Mouse (Mus musculus) liver, postnatal 0 days (tissue): ENCODE measurements around the gene Vsig10.

Source experiments
- CTCF ChIP-seq: sonication (generic); IDR thresholded peaks from 2 replicates; pipeline ENCODE4 v1.5.1; 2016; ENCODE audit warnings: antibody characterized with exemption, low read depth
- EP300 ChIP-seq: IDR thresholded peaks from 2 replicates; pipeline ENCODE4 v1.6.1; 2016; ENCODE audit warnings: antibody characterized with exemption, low read depth, mild to moderate bottlenecking

- TF ChIP-seq CTCF (no peak), EP300 (no peak)
These were observed 31.8 kb upstream of the Vsig10 start, which contains the start of gene Pebp1 for GRCm38 (mm10) chr5:117286831-117287822.
